Mouse (Mus musculus) kidney, postnatal 0 days (tissue): ENCODE measurements around the gene Mrpl38. TPM values are rescaled to one million over a fixed set of nuclear protein-coding genes. Genes with fewer than 3 reads are reported as not detected.

Experiments
- ATAC-seq: fragments of 200-750 bp; cut with Nextera tagmentation; replicated peaks from 2 replicates; pipeline ENCODE4 v1.8.0; 2017; ENCODE audit warnings: low read depth, moderate number of reproducible peaks, moderate TSS enrichment, moderate library complexity; ENCODE audit not compliant: low FRiP score
- DNase-seq: peaks from one replicate; pipeline ENCODE4 v3.0.0-alpha.2; 2016; ENCODE audit warnings: low spot score
- H3K27ac ChIP-seq: fragments of 300-500 bp; sonication (generic); 2 replicates; pipeline ENCODE4 v1.5.1; 2014; ENCODE audit warnings: mild to moderate bottlenecking
- H3K27me3 ChIP-seq: fragments of 300-500 bp; sonication (generic); 2 replicates; pipeline ENCODE4 v1.6.1; 2014; ENCODE audit warnings: low read length, mixed read lengths; ENCODE audit not compliant: insufficient read depth
- H3K36me3 ChIP-seq: fragments of 300-500 bp; sonication (generic); 2 replicates; pipeline ENCODE4 v1.6.1; 2014; ENCODE audit warnings: low read length, mixed read lengths; ENCODE audit not compliant: insufficient read depth
- H3K4me1 ChIP-seq: fragments of 300-500 bp; sonication (generic); replicated peaks from 2 replicates; pipeline ENCODE4 v1.6.1; 2014; ENCODE audit warnings: antibody characterized with exemption, low read length, mixed read lengths; ENCODE audit not compliant: insufficient read depth
- H3K4me2 ChIP-seq: fragments of 300-500 bp; sonication (generic); 2 replicates; pipeline ENCODE4 v1.6.1; 2014; ENCODE audit warnings: mild to moderate bottlenecking, low read length, moderate library complexity, mixed read lengths
- H3K4me3 ChIP-seq: fragments of 300-500 bp; sonication (generic); replicated peaks from 2 replicates; pipeline ENCODE4 v1.5.1; 2014; ENCODE audit warnings: low read depth, low read length
- H3K9ac ChIP-seq: fragments of 300-500 bp; sonication (generic); 2 replicates; pipeline ENCODE4 v1.6.1; 2014; ENCODE audit warnings: low read depth, low read length
- H3K9me3 ChIP-seq: fragments of 300-500 bp; sonication (generic); replicated peaks from 2 replicates; pipeline ENCODE4 v1.6.1; 2016; ENCODE audit warnings: low read length, inconsistent platforms, mixed read lengths
- CTCF ChIP-seq: IDR thresholded peaks from 2 replicates; pipeline ENCODE4 v1.5.1; 2016; ENCODE audit warnings: antibody characterized with exemption, low read depth, mild to moderate bottlenecking, moderate library complexity
- WGBS: fragments of 180-500 bp; shearing (Covaris S2); extraction: QIAGEN DNeasy Blood & Tissue Kit; methylation state at CpG from one replicate; pipeline ENCODE4 v1.1.7; 2014; 5-methylcytosine and 5-hydroxymethylcytosine counted together
- polyA plus RNA-seq: library from polyadenylated mRNA; unstranded; fragments of >200 nt; fragmentation: Nextera tagmentation; extraction: Ambion mirVana; gene quantifications from 2 replicates; pipeline ENCODE4 v1.2.1, GENCODE M21; 2015

Mrpl38 gene
- polyA plus RNA-seq, 1 experiment from 2014 or later, result 81.1 TPM

GRCm38 (mm10) chr11:116108464-116109137, 30.1 kb downstream of the Mrpl38 start:
- TF ChIP-seq CTCF, result no peak
- H3K27me3 ChIP-seq, result no peaks in the 10 kb centered on the region
- H3K36me3 ChIP-seq, result no peaks in the 10 kb centered on the region; the same call in 1 of the 2 replicates
- WGBS, result 11% methylated on average over 23 of the region's 23 CpGs
- no peaks in the 10 kb centered on the region for H3K9me3 ChIP-seq
- peaks cover 39% of the 10 kb centered on the region for H3K4me1 ChIP-seq
- no peak for DNase-seq
- peak overlapping the region; percentile 73; the same call in 1 of the 2 replicates for H3K9ac ChIP-seq
- peak overlapping the region; percentile 84 for H3K4me2 ChIP-seq
- H3K4me3 ChIP-seq, result peak overlapping the region; percentile 58
- ATAC-seq, result no peak
- H3K27ac ChIP-seq, result peak overlapping the region; percentile 81

- H3K9ac ChIP-seq, result peak overlapping the region; percentile 73; the same call in 1 of the 2 replicates
- no peaks in the 10 kb centered on the region for H3K27me3 ChIP-seq
- peak; percentile 31; the same call in 1 of the 2 replicates for ATAC-seq
- WGBS, result 27% methylated on average over 19 of the region's 19 CpGs
- H3K36me3 ChIP-seq, result no peaks in the 10 kb centered on the region; the same call in 1 of the 2 replicates
- peak overlapping the region; percentile 84 for H3K4me2 ChIP-seq
- DNase-seq, result no peak
- no peak for TF ChIP-seq CTCF
- H3K4me1 ChIP-seq, result peaks cover 46% of the 10 kb centered on the region
- H3K27ac ChIP-seq, result peak overlapping the region; percentile 81
- no peaks in the 10 kb centered on the region for H3K9me3 ChIP-seq
- H3K4me3 ChIP-seq, result peak overlapping the region; percentile 58
Observed at GRCm38 (mm10) chr11:116107777-116108285, 30.8 kb downstream of the Mrpl38 start.

- Histone ChIP-seq H3K4me1 (peaks cover 49% of the 10 kb centered on the region), H3K9ac (peak overlapping the region; percentile 73; the same call in 1 of the 2 replicates), H3K4me2 (peak overlapping the region; percentile 84), H3K36me3 (no peaks in the 10 kb centered on the region; the same call in 1 of the 2 replicates), H3K27ac (peak overlapping the region; percentile 81), H3K9me3 (no peaks in the 10 kb centered on the region), H3K27me3 (no peaks in the 10 kb centered on the region), H3K4me3 (peak overlapping the region; percentile 58)
- 22% methylated on average over 14 of the region's 14 CpGs for WGBS
- no peak for ATAC-seq
- TF ChIP-seq CTCF, result peak; percentile 48; the same call in 1 of the 2 replicates
- no peak for DNase-seq
Observed at GRCm38 (mm10) chr11:116106963-116107776, 31.5 kb downstream of the Mrpl38 start.

- TF ChIP-seq CTCF, result no peak
- H3K27ac ChIP-seq, result peak overlapping the region; percentile 81
- H3K27me3 ChIP-seq, result no peaks in the 10 kb centered on the region
- no peak for ATAC-seq
- no peaks in the 10 kb centered on the region; the same call in 1 of the 2 replicates for H3K36me3 ChIP-seq
- peak overlapping the region; percentile 84 for H3K4me2 ChIP-seq
- H3K9ac ChIP-seq, result no peak overlapping the region; the same call in 1 of the 2 replicates
- 23% methylated on average over 32 of the region's 32 CpGs for WGBS
- peaks cover 57% of the 10 kb centered on the region for H3K4me1 ChIP-seq
- DNase-seq, result peak; percentile 52
- no peaks in the 10 kb centered on the region for H3K9me3 ChIP-seq
- H3K4me3 ChIP-seq, result no peak overlapping the region
Observed at GRCm38 (mm10) chr11:116106154-116106962, 32.3 kb downstream of the Mrpl38 start.

GRCm38 (mm10) chr11:116105065-116105464, 33.6 kb downstream of the Mrpl38 start:
- H3K4me1 ChIP-seq, result peaks cover 61% of the 10 kb centered on the region
- H3K9ac ChIP-seq, result no peak overlapping the region
- H3K36me3 ChIP-seq, result no peaks in the 10 kb centered on the region; the same call in 1 of the 2 replicates
- no peaks in the 10 kb centered on the region for H3K27me3 ChIP-seq
- 81% methylated on average over 2 of the region's 2 CpGs for WGBS
- no peak overlapping the region for H3K4me2 ChIP-seq
- no peak overlapping the region for H3K4me3 ChIP-seq
- no peaks in the 10 kb centered on the region for H3K9me3 ChIP-seq
- DNase-seq (no peak), ATAC-seq (no peak)
- H3K27ac ChIP-seq, result no peak overlapping the region
- no peak for TF ChIP-seq CTCF
